Mouse (Mus musculus) intestine, postnatal 0 days (tissue): ENCODE results near the gene Pnp. TPM values are rescaled to one million over a fixed set of nuclear protein-coding genes. Genes with fewer than 3 reads are reported as not detected.

Experiments
- ATAC-seq: fragments of 200-750 bp; cut with Nextera tagmentation; 2 replicates; pipeline ENCODE4 v1.8.0; 2017; ENCODE audit warnings: mild to moderate bottlenecking, moderate TSS enrichment, moderate library complexity
- H3K27ac ChIP-seq: fragments of 300-500 bp; sonication (generic); 2 replicates; pipeline ENCODE4 v1.5.1; 2014; ENCODE audit warnings: mild to moderate bottlenecking, low read depth, low read length, moderate library complexity
- H3K27me3 ChIP-seq: fragments of 300-500 bp; sonication (generic); replicated peaks from 2 replicates; pipeline ENCODE4 v1.6.1; 2014; ENCODE audit warnings: low read length, mixed read lengths; ENCODE audit not compliant: control insufficient read depth, insufficient read depth
- H3K36me3 ChIP-seq: fragments of 300-500 bp; sonication (generic); 2 replicates; pipeline ENCODE4 v1.6.1; 2014; ENCODE audit warnings: mild to moderate bottlenecking, moderate library complexity; ENCODE audit not compliant: control insufficient read depth, insufficient read depth
- H3K4me1 ChIP-seq: fragments of 300-500 bp; sonication (generic); replicated peaks from 2 replicates; pipeline ENCODE4 v1.6.1; 2014; ENCODE audit warnings: antibody characterized with exemption, low read length, mixed read lengths; ENCODE audit not compliant: control insufficient read depth, insufficient read depth
- H3K4me2 ChIP-seq: fragments of 300-500 bp; sonication (generic); replicated peaks from 2 replicates; pipeline ENCODE4 v1.6.1; 2014; ENCODE audit warnings: low read depth, mild to moderate bottlenecking, moderate library complexity
- H3K4me3 ChIP-seq: fragments of 300-500 bp; sonication (generic); 2 replicates; pipeline ENCODE4 v1.5.1; 2014; ENCODE audit warnings: low read depth, low read length
- H3K9ac ChIP-seq: fragments of 300-500 bp; sonication (generic); 2 replicates; pipeline ENCODE4 v1.6.1; 2014; ENCODE audit warnings: mild to moderate bottlenecking, low read depth, low read length
- H3K9me3 ChIP-seq: fragments of 300-500 bp; sonication (generic); 2 replicates; pipeline ENCODE4 v1.6.1; 2016; ENCODE audit warnings: mixed run types; ENCODE audit not compliant: control insufficient read depth
- CTCF ChIP-seq: sonication (generic); IDR thresholded peaks from 2 replicates; pipeline ENCODE4 v1.5.1; 2016; ENCODE audit warnings: low read depth, mild to moderate bottlenecking, control low read depth, antibody characterized with exemption, moderate library complexity
- WGBS: fragments of 180-500 bp; shearing (Covaris S2); extraction: QIAGEN DNeasy Blood & Tissue Kit; methylation state at CpG from one replicate; pipeline ENCODE4 v1.1.7; 2014; 5-methylcytosine and 5-hydroxymethylcytosine counted together
- polyA plus RNA-seq: library from polyadenylated mRNA; unstranded; fragments of >200 nt; fragmentation: Nextera tagmentation; extraction: Ambion mirVana; gene quantifications from 2 replicates; pipeline ENCODE4 v1.2.1, GENCODE M21; 2015

Gene Pnp
- 138 and 143 TPM in 2 replicates for polyA plus RNA-seq

- Histone ChIP-seq H3K27ac (peak within 1 kb of the TSS; percentile 96), H3K9me3 (no peaks in the 10 kb centered on the region), H3K9ac (peak within 1 kb of the TSS; percentile 90), H3K4me1 (0 out of 2 replicates have a peak, but pooled peaks cover 5% of the 10 kb centered on the region), H3K27me3 (no peaks in the 10 kb centered on the region), H3K4me2 (peak within 1 kb of the TSS; percentile 85), H3K36me3 (peaks cover 30% of the 10 kb centered on the region), H3K4me3 (peak within 1 kb of the TSS; percentile 88)
- WGBS: 0% methylated on average over 60 of the region's 68 CpGs
- TF ChIP-seq CTCF: 0 out of 2 replicates have a peak, but pooled peaks have one; percentile 4
- ATAC-seq: peak; percentile 97
Measured at GRCm38 (mm10) chr14:50930754-50931492, at the start of gene Pnp, which contains the start of gene Pip4p1. Gene Pnp (plus strand): TSS chr14:50931082. Gene Pip4p1 (minus strand): TSS chr14:50930856.

GRCm38 (mm10) chr14:50891621-50892020 is 39.3 kb upstream of the Pnp start:
- Histone ChIP-seq H3K9ac (no peak overlapping the region), H3K27ac (no peak overlapping the region), H3K4me1 (no peaks in the 10 kb centered on the region), H3K36me3 (no peaks in the 10 kb centered on the region), H3K4me3 (no peak overlapping the region), H3K9me3 (no peaks in the 10 kb centered on the region), H3K4me2 (no peak overlapping the region), H3K27me3 (no peaks in the 10 kb centered on the region)
- no peak for ATAC-seq
- TF ChIP-seq CTCF: no peak
- WGBS: 91% methylated on average over 8 of the region's 8 CpGs

- no peak overlapping the region for H3K4me3 ChIP-seq
- H3K9me3 ChIP-seq: no peaks in the 10 kb centered on the region
- no peak for TF ChIP-seq CTCF
- H3K4me1 ChIP-seq: no peaks in the 10 kb centered on the region
- H3K27me3 ChIP-seq: no peaks in the 10 kb centered on the region
- no peak overlapping the region for H3K27ac ChIP-seq
- WGBS: 81% methylated on average over 7 of the region's 7 CpGs
- H3K9ac ChIP-seq: no peak overlapping the region
- ATAC-seq: no peak
- no peak overlapping the region for H3K4me2 ChIP-seq
- no peaks in the 10 kb centered on the region for H3K36me3 ChIP-seq
Measured at GRCm38 (mm10) chr14:50892091-50892490, 38.8 kb upstream of the Pnp start.

DNA sequence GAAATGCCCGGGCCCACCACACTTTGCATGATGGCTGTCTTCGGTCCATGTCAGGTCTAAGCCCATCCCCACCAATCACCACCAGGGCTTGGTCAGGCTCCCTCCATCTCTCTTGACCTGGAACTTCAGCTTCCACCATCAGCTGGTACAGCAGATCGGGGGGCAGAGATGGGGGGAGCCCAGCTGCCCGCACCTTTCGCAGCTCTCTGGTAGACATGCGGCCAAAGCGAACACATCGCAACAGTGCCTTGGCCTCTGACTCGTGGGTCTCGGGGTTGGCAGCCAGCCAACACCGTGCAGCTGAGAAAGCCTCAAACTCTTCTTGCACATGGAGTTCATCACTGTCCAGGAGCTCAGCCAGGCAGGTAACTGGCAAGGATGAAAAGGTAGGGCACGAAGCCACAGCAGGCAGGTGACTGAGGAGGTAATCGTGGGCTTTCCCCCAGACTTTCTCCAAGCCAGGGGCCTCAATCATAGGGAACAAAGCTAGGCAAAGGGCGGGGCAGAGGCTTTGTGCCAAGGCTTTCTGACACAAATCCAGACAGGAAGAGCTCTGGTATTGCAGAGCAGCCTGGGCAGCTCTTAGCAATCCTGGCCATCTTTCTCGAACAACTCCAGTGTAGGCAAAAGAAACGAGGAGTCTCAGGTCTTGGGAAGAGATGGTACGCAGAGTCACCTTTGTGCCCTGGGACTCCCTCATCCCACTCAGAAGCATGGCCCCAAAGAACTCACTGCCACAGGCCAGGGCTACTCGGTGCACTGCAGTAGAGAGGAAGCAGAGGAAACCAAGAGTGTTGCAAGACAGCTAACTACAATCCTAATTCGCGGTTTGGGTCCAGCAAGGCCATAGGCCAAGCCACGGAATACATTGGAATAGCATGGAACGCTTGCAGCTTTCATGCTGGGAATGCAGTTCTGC is 38.1 kb upstream of the Pnp start:
- no peak overlapping the region for H3K27ac ChIP-seq
- TF ChIP-seq CTCF: no peak
- WGBS: 71% methylated on average over 22 of the region's 22 CpGs
- no peaks in the 10 kb centered on the region; the same call in 1 of the 2 replicates for H3K4me1 ChIP-seq
- H3K9ac ChIP-seq: no peak overlapping the region
- H3K36me3 ChIP-seq: no peaks in the 10 kb centered on the region
- H3K4me3 ChIP-seq: no peak overlapping the region
- no peak overlapping the region for H3K4me2 ChIP-seq
- H3K27me3 ChIP-seq: no peaks in the 10 kb centered on the region
- no peaks in the 10 kb centered on the region for H3K9me3 ChIP-seq
- 0 out of 2 replicates have a peak, but pooled peaks have one; percentile 29 for ATAC-seq

GRCm38 (mm10) chr14:50895407-50895806 is 35.5 kb upstream of the Pnp start:
- Histone ChIP-seq H3K4me2 (no peak overlapping the region), H3K27ac (no peak overlapping the region), H3K9ac (no peak overlapping the region), H3K36me3 (no peaks in the 10 kb centered on the region), H3K9me3 (no peaks in the 10 kb centered on the region), H3K4me3 (no peak overlapping the region), H3K4me1 (no peaks in the 10 kb centered on the region; the same call in 1 of the 2 replicates), H3K27me3 (no peaks in the 10 kb centered on the region)
- TF ChIP-seq CTCF: no peak
- no peak for ATAC-seq
